In the genomic region with DNA sequence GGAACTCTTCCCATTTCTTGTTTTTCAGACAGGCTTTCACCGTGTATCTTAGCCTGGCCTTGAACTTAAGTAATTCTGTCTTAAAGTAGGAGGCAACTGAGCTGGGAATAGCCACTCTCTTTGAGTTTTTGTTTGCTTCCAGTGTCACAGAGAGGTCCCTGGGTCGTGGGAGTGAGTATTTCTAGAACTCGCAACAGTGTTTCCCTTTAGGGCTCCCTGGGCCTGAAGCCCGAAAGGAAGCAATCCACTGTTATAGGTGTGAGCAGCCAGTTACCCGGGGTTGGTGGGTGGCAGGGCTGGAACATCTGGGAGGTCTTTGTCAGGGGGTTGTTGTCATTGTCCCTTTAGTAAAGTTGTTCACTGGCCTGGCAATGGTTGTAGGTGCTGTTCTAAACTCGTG, we compare ENCODE assay signal across 10 mouse cellular contexts. TPM values are rescaled to one million over a fixed set of nuclear protein-coding genes. Genes with fewer than 3 reads are reported as not detected.
DNase-seq lines count a peak whose midpoint lies in the region; ATAC-seq and TF ChIP-seq lines count a peak whose summit lies in the region.
"Had no signal": no experiment of that assay in that cellular context is flagged by ENCODE, and none has a peak within 500 bp of the region (broad histone marks: within the 10 kb centered on the region; RNA-seq: fewer than 3 reads in every experiment).

No protein-coding gene starts in this region.

- H3K36me3 ChIP-seq in erythroblast, embryonic 14.5 days (ENCODE audit: control insufficient read depth), result peaks cover 51% of the 10 kb centered on the region
- peaks cover 51% of the 10 kb centered on the region for H3K36me3 ChIP-seq in G1E (replicated peaks)
- H3K36me3 ChIP-seq in hindbrain, embryonic 14.5 days (replicated peaks; ENCODE audit: control insufficient read depth, insufficient read depth), result peaks cover 37% of the 10 kb centered on the region
- peaks cover 5% of the 10 kb centered on the region; the same call in 1 of the 2 replicates for H3K36me3 ChIP-seq in midbrain, embryonic 11.5 days (ENCODE audit: control insufficient read depth, insufficient read depth, low read length)

- WGBS in hindbrain, embryonic 14.5 days, result 58% methylated on average over 6 of the region's 6 CpGs
- 63% methylated on average over 6 of the region's 6 CpGs for WGBS in midbrain, embryonic 11.5 days

- H3K9me3 ChIP-seq in erythroblast, embryonic 14.5 days (ENCODE audit: control insufficient read depth, low read length), result no peaks in the 10 kb centered on the region
- no peaks in the 10 kb centered on the region for H3K9me3 ChIP-seq in G1E (replicated peaks)
- no peaks in the 10 kb centered on the region for H3K9me3 ChIP-seq in hindbrain, embryonic 14.5 days (ENCODE audit: control insufficient read depth, low read length)
- no peaks in the 10 kb centered on the region for H3K9me3 ChIP-seq in midbrain, embryonic 11.5 days (ENCODE audit: control insufficient read depth, low read length)

- ATAC-seq in erythroblast, adult 5-6 weeks (replicated peaks; ENCODE audit: low FRiP score, poor library complexity, severe bottlenecking), result no peak
- ATAC-seq in G1E (ENCODE audit: extremely low read depth, insufficient number of reproducible peaks, low FRiP score, poor library complexity, severe bottlenecking), result no peak
- ATAC-seq in hindbrain, embryonic 14.5 days (ENCODE audit: low FRiP score), result no peak
- ATAC-seq in midbrain, embryonic 11.5 days (ENCODE audit: low FRiP score), result no peak
- ATAC-seq: activated CD4-positive, CD25-positive, alpha-beta regulatory T cell, adult 4 months had no signal

- H3K4me2 ChIP-seq in hindbrain, embryonic 14.5 days (replicated peaks), result peak overlapping the region; percentile 56
- H3K4me2 ChIP-seq in midbrain, embryonic 11.5 days, result peak overlapping the region; percentile 91

- no peaks in the 10 kb centered on the region for H3K27me3 ChIP-seq in erythroblast, embryonic 14.5 days (ENCODE audit: control insufficient read depth)
- H3K27me3 ChIP-seq in G1E (ENCODE audit: insufficient read depth, low read length), result no peaks in the 10 kb centered on the region
- no peaks in the 10 kb centered on the region for H3K27me3 ChIP-seq in hindbrain, embryonic 14.5 days (ENCODE audit: control insufficient read depth, insufficient read depth, low read length)
- H3K27me3 ChIP-seq in midbrain, embryonic 11.5 days (ENCODE audit: control insufficient read depth, insufficient read depth, low read length), result no peaks in the 10 kb centered on the region

- H3K4me3 ChIP-seq in erythroblast, embryonic 14.5 days (replicated peaks), result peak overlapping the region; percentile 74
- H3K4me3 ChIP-seq in G1E (ENCODE audit: low read depth, low read length), result peak overlapping the region; percentile 77; the same call in 1 of the 2 replicates
- peak overlapping the region; percentile 62; the same call in 1 of the 2 replicates for H3K4me3 ChIP-seq in hindbrain, embryonic 14.5 days (replicated peaks; ENCODE audit: low read length)
- peak overlapping the region; percentile 79 for H3K4me3 ChIP-seq in midbrain, embryonic 11.5 days (ENCODE audit: low read depth, low read length)
- no peak overlapping the region; the same call in 1 of the 2 replicates for H3K4me3 ChIP-seq in layer of hippocampus, adult 2 months

- H3K9ac ChIP-seq in hindbrain, embryonic 14.5 days, result 0 out of 2 replicates have a peak overlapping the region, but pooled peaks have one; percentile 71
- peak overlapping the region; percentile 89; the same call in 1 of the 2 replicates for H3K9ac ChIP-seq in midbrain, embryonic 11.5 days (ENCODE audit: low read length)

- peaks cover 53% of the 10 kb centered on the region for H3K4me1 ChIP-seq in erythroblast, embryonic 14.5 days (ENCODE audit: control insufficient read depth)
- H3K4me1 ChIP-seq in G1E (ENCODE audit: insufficient read depth, low read depth, low read length), result peaks cover 54% of the 10 kb centered on the region
- H3K4me1 ChIP-seq in hindbrain, embryonic 14.5 days (replicated peaks; ENCODE audit: control insufficient read depth, insufficient read depth, low read length), result peaks cover 13% of the 10 kb centered on the region
- peaks cover 18% of the 10 kb centered on the region for H3K4me1 ChIP-seq in midbrain, embryonic 11.5 days (ENCODE audit: control insufficient read depth, insufficient read depth, low read length)

- no peak overlapping the region for H3K27ac ChIP-seq in hindbrain, embryonic 14.5 days
- H3K27ac ChIP-seq in midbrain, embryonic 11.5 days (ENCODE audit: low read depth, low read length), result no peak overlapping the region
- no peak overlapping the region for H3K27ac ChIP-seq in layer of hippocampus, adult 2 months

- no peak for DNase-seq in G1E (ENCODE audit: low spot score)
- no peak for DNase-seq in hindbrain, embryonic 14.5 days (ENCODE audit: low spot score)
- no peak for DNase-seq in midbrain, embryonic 11.5 days (ENCODE audit: low spot score, missing footprints)
- no peak for DNase-seq in layer of hippocampus, adult 2 months (ENCODE audit: low spot score in 2 of 2)
- DNase-seq in spleen, postnatal 10 days (ENCODE audit: low spot score in 2 of 2), result no peak
- no peak for DNase-seq in spleen, adult 18-20 months
- DNase-seq: kidney, adult 2 months had no signal

- no peak for TF ChIP-seq CTCF in G1E (IDR thresholded peaks at IDR 0.05; ENCODE audit: low read depth, low read length)
- TF ChIP-seq CTCF in layer of hippocampus, adult 2 months (conservative IDR thresholded peaks at IDR 0.05), result no peak

RNA-seq across cellular contexts. Expression of a gene that starts 1.7 kb away (rescaled TPM):
- 20.4 and 20.6 TPM in 2 replicates for polyA plus RNA-seq in erythroblast, embryonic 14.5 days (2012)
- 45.0 and 45.4 TPM in 2 replicates for total RNA-seq in erythroblast, adult 5-6 weeks (2015; ENCODE audit: low replicate concordance)
- 65.9 and 114 TPM in 2 replicates for total RNA-seq in erythroblast, adult 5-6 weeks (2017; ENCODE audit: low replicate concordance)
- total RNA-seq in G1E (2014; fragmentation: Nextera tagmentation) (60.7 and 75.5 TPM in 2 replicates), G1E (2017) (205 and 214 TPM in 2 replicates)
- 94.5 and 98.9 TPM in 2 replicates for polyA plus RNA-seq in G1E (2012)
- polyA plus RNA-seq in hindbrain, embryonic 14.5 days (2014; fragmentation: Nextera tagmentation; extraction: Ambion mirVana), result 54.2 and 58.4 TPM in 2 replicates
- 182 and 230 TPM in 2 replicates for polyA plus RNA-seq in midbrain, embryonic 11.5 days (2014; fragmentation: Nextera tagmentation; extraction: Ambion mirVana)
- total RNA-seq in layer of hippocampus, adult 2 months (2021), result 10 to 100 TPM; 19.6 to 20.1 TPM

RNA-seq across cellular contexts. Expression of a gene that starts 26.3 kb away (rescaled TPM):
- 0.28 and 0.74 TPM in 2 replicates for polyA plus RNA-seq in erythroblast, embryonic 14.5 days (2012)
- total RNA-seq in erythroblast, adult 5-6 weeks (2015; ENCODE audit: low replicate concordance), result 20.5 and 32.3 TPM in 2 replicates
- total RNA-seq in erythroblast, adult 5-6 weeks (2017; ENCODE audit: low replicate concordance), result 23.8 and 24.4 TPM in 2 replicates
- total RNA-seq in G1E (2014; fragmentation: Nextera tagmentation), result not detected in 2 replicates
- 0.06 TPM in 1 of 2 replicates, not detected in the other for total RNA-seq in G1E (2017)
- polyA plus RNA-seq in G1E (2012), result 0.05 TPM in 1 of 2 replicates, not detected in the other
- 5.3 and 5.5 TPM in 2 replicates for polyA plus RNA-seq in hindbrain, embryonic 14.5 days (2014; fragmentation: Nextera tagmentation; extraction: Ambion mirVana)
- polyA plus RNA-seq in midbrain, embryonic 11.5 days (2014; fragmentation: Nextera tagmentation; extraction: Ambion mirVana), result 1.9 and 2.7 TPM in 2 replicates
- 10 to 100 TPM; 10.1 to 10.6 TPM for total RNA-seq in layer of hippocampus, adult 2 months (2021)

RNA-seq across cellular contexts. Expression of a gene that starts 28.5 kb away (rescaled TPM):
- polyA plus RNA-seq in erythroblast, embryonic 14.5 days (2012), result 15.1 and 15.2 TPM in 2 replicates
- total RNA-seq in erythroblast, adult 5-6 weeks (2015; ENCODE audit: low replicate concordance), result 20.9 and 30.7 TPM in 2 replicates
- 25.1 and 26.3 TPM in 2 replicates for total RNA-seq in erythroblast, adult 5-6 weeks (2017; ENCODE audit: low replicate concordance)
- total RNA-seq in G1E (2014; fragmentation: Nextera tagmentation) (150 and 168 TPM in 2 replicates), G1E (2017) (121 and 131 TPM in 2 replicates)
- polyA plus RNA-seq in G1E (2012), result 461 and 512 TPM in 2 replicates
- polyA plus RNA-seq in hindbrain, embryonic 14.5 days (2014; fragmentation: Nextera tagmentation; extraction: Ambion mirVana), result 69.2 and 70.3 TPM in 2 replicates
- 62.5 and 82.6 TPM in 2 replicates for polyA plus RNA-seq in midbrain, embryonic 11.5 days (2014; fragmentation: Nextera tagmentation; extraction: Ambion mirVana)
- total RNA-seq in layer of hippocampus, adult 2 months (2021), result 100 to 1,000 TPM; 152 to 160 TPM

RNA-seq across cellular contexts. Expression of a gene that starts 32.5 kb away (rescaled TPM):
- polyA plus RNA-seq in erythroblast, embryonic 14.5 days (2012), result 0.02 TPM in 1 of 2 replicates, not detected in the other
- 2.3 TPM in 1 of 2 replicates, not detected in the other for total RNA-seq in erythroblast, adult 5-6 weeks (2015; ENCODE audit: low replicate concordance)
- 0.42 and 1.2 TPM in 2 replicates for total RNA-seq in erythroblast, adult 5-6 weeks (2017; ENCODE audit: low replicate concordance)
- 0.98 TPM in 1 of 2 replicates, not detected in the other for total RNA-seq in G1E (2014; fragmentation: Nextera tagmentation)
- 0.17 and 0.33 TPM in 2 replicates for total RNA-seq in G1E (2017)
- polyA plus RNA-seq in G1E (2012), result 0.53 and 0.80 TPM in 2 replicates
- polyA plus RNA-seq in hindbrain, embryonic 14.5 days (2014; fragmentation: Nextera tagmentation; extraction: Ambion mirVana), result 2.2 and 4.7 TPM in 2 replicates
- polyA plus RNA-seq in midbrain, embryonic 11.5 days (2014; fragmentation: Nextera tagmentation; extraction: Ambion mirVana), result 4.8 and 5.1 TPM in 2 replicates
- under 1 TPM; 0.44 to 0.52 TPM for total RNA-seq in layer of hippocampus, adult 2 months (2021)

RNA-seq across cellular contexts. Expression of a gene that starts 57.6 kb away (rescaled TPM):
- 0.43 TPM in 2 replicates for polyA plus RNA-seq in erythroblast, embryonic 14.5 days (2012)
- total RNA-seq in erythroblast, adult 5-6 weeks (2015; ENCODE audit: low replicate concordance), result 3.1 and 4.6 TPM in 2 replicates
- total RNA-seq in erythroblast, adult 5-6 weeks (2017; ENCODE audit: low replicate concordance), result 0.94 and 3.5 TPM in 2 replicates
- total RNA-seq in G1E (2014; fragmentation: Nextera tagmentation) (4.2 and 5.4 TPM in 2 replicates), G1E (2017) (2.3 and 2.5 TPM in 2 replicates)
- 26.0 and 29.5 TPM in 2 replicates for polyA plus RNA-seq in G1E (2012)
- 1.0 and 1.5 TPM in 2 replicates for polyA plus RNA-seq in hindbrain, embryonic 14.5 days (2014; fragmentation: Nextera tagmentation; extraction: Ambion mirVana)
- polyA plus RNA-seq in midbrain, embryonic 11.5 days (2014; fragmentation: Nextera tagmentation; extraction: Ambion mirVana), result 1.2 and 1.4 TPM in 2 replicates
- total RNA-seq in layer of hippocampus, adult 2 months (2021), result 100 to 1,000 TPM; 131 to 138 TPM
